Mouse (Mus musculus) intestine, embryonic 15.5 days (tissue): ENCODE data around the gene Crnkl1. TPM values are rescaled to one million over a fixed set of nuclear protein-coding genes. Genes with fewer than 3 reads are reported as not detected.
"Not testable (repeated sequence)": the region's sequence is repeated elsewhere in the genome, so short reads cannot be mapped to it uniquely, and the experiment has no call there.

Experiments used
- ATAC-seq: fragments of 200-750 bp; cut with Nextera tagmentation; 2 replicates; pipeline ENCODE4 v1.8.0; 2017; ENCODE audit warnings: moderate TSS enrichment, moderate library complexity
- H3K27ac ChIP-seq: fragments of 300-500 bp; sonication (generic); 2 replicates; pipeline ENCODE4 v1.5.1; 2015; ENCODE audit warnings: mild to moderate bottlenecking, inconsistent platforms
- H3K27me3 ChIP-seq: fragments of 300-500 bp; sonication (generic); replicated peaks from 2 replicates; pipeline ENCODE4 v1.6.1; 2015; ENCODE audit warnings: inconsistent platforms
- H3K36me3 ChIP-seq: fragments of 300-500 bp; sonication (generic); 2 replicates; pipeline ENCODE4 v1.6.1; 2015; ENCODE audit warnings: inconsistent platforms
- H3K4me1 ChIP-seq: fragments of 300-500 bp; sonication (generic); replicated peaks from 2 replicates; pipeline ENCODE4 v1.6.1; 2015; ENCODE audit warnings: inconsistent platforms
- H3K4me2 ChIP-seq: fragments of 300-500 bp; sonication (generic); replicated peaks from 2 replicates; pipeline ENCODE4 v1.6.1; 2015; ENCODE audit warnings: mild to moderate bottlenecking, inconsistent platforms
- H3K4me3 ChIP-seq: fragments of 300-500 bp; sonication (generic); replicated peaks from 2 replicates; pipeline ENCODE4 v1.5.1; 2015; ENCODE audit warnings: inconsistent platforms
- H3K9ac ChIP-seq: fragments of 300-500 bp; sonication (generic); 2 replicates; pipeline ENCODE4 v1.6.1; 2015; ENCODE audit warnings: inconsistent platforms
- H3K9me3 ChIP-seq: fragments of 300-500 bp; sonication (generic); 2 replicates; pipeline ENCODE4 v1.6.1; 2016; ENCODE audit warnings: inconsistent platforms
- WGBS: fragments of 180-500 bp; shearing (Covaris S2); methylation state at CpG from one replicate; pipeline ENCODE4 v1.1.7; 2015; 5-methylcytosine and 5-hydroxymethylcytosine counted together
- polyA plus RNA-seq: library from polyadenylated mRNA; unstranded; fragments of >200 nt; fragmentation: Nextera tagmentation; extraction: Ambion mirVana; gene quantifications from 2 replicates; pipeline ENCODE4 v1.2.1, GENCODE M21; 2015

The Crnkl1 gene
- polyA plus RNA-seq, 1 experiment from 2014 or later = 20.7 TPM

DNA sequence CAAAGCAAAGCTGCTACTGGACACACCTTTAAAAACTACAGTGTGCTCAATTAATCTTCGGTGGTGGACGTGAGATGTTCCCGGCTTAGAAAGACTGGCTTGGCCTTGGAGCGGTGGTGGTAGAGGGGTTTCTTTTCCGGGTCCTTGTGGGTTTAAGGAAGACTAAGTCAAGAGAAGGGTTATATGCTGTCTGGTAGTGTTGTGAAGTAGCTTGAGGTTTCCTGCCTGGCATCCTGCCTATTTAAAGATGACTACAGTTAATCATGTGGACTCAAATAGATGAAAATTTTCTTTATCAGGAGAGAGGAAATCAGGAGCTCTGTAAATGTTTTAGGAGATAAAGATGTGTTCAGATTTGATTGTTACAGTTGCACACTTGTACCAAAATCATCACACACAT, 21.5 kb upstream of the Crnkl1 start:
- Histone ChIP-seq H3K4me2 (no peak overlapping the region), H3K27ac (no peak overlapping the region), H3K9me3 (no peaks in the 10 kb centered on the region), H3K27me3 (no peaks in the 10 kb centered on the region), H3K4me3 (no peak overlapping the region), H3K9ac (no peak overlapping the region), H3K36me3 (no peaks in the 10 kb centered on the region), H3K4me1 (no peaks in the 10 kb centered on the region)
- ATAC-seq = no peak
- 74% methylated on average over 5 of the region's 5 CpGs for WGBS

DNA sequence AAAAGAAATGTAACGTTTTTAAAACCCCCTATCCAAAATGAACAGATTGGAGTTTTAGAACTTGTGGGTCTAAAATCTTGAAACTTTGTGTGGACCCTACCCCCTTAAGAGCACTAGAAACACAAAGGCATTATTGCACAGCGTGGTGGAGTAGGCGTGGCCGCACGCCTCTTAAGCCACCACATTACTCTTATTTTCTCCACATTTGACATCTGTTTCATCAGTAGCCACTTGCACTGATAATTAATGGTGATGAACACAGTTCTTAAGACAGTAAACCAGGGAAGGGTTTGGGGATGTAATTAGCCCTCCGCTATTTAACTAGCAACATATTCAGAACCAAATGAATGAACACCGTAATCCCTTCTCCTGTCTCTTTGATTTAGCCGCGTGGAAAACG, 21.0 kb upstream of the Crnkl1 start:
- H3K9ac ChIP-seq = no peak overlapping the region
- no peaks in the 10 kb centered on the region for H3K4me1 ChIP-seq
- ATAC-seq = no peak
- H3K36me3 ChIP-seq = no peaks in the 10 kb centered on the region
- no peaks in the 10 kb centered on the region for H3K27me3 ChIP-seq
- no peak overlapping the region for H3K4me3 ChIP-seq
- 75% methylated on average over 10 of the region's 10 CpGs for WGBS
- H3K9me3 ChIP-seq = no peaks in the 10 kb centered on the region
- no peak overlapping the region for H3K27ac ChIP-seq
- no peak overlapping the region for H3K4me2 ChIP-seq

GRCm38 (mm10) chr2:145952726-145953125, 17.9 kb upstream of the Crnkl1 start:
- H3K27ac ChIP-seq = no peak overlapping the region
- H3K9ac ChIP-seq = no peak overlapping the region
- no peak overlapping the region for H3K4me2 ChIP-seq
- H3K4me3 ChIP-seq = no peak overlapping the region
- ATAC-seq = no peak
- no peaks in the 10 kb centered on the region for H3K36me3 ChIP-seq
- no peaks in the 10 kb centered on the region for H3K27me3 ChIP-seq
- no peaks in the 10 kb centered on the region for H3K9me3 ChIP-seq
- WGBS = 63% methylated on average over 5 of the region's 5 CpGs
- no peaks in the 10 kb centered on the region for H3K4me1 ChIP-seq

DNA sequence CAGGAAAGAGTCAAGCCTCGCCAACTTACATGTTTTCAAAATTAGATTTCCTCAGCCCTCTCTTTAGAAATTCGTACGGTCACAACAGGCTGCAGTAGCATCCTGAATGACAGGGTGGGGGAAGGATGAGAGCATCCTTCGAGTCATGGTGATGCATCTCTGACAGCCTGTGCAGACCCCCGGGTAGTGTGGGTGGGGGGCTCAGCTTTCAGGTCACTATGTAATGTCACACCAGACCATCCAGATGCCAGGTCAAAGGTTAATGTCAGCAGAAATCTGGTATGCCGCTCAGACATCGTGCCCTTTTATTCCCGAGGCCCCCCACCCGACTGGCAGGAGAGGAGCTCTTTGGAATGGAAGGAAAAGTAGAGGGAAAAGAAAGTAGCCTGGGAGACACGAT, 15.4 kb upstream of the Crnkl1 start:
- H3K4me1 ChIP-seq = no peaks in the 10 kb centered on the region
- no peak for ATAC-seq
- no peaks in the 10 kb centered on the region for H3K36me3 ChIP-seq
- H3K9ac ChIP-seq = no peak overlapping the region
- H3K27ac ChIP-seq = no peak overlapping the region
- no peak overlapping the region for H3K4me3 ChIP-seq
- H3K4me2 ChIP-seq = no peak overlapping the region
- no peaks in the 10 kb centered on the region for H3K27me3 ChIP-seq
- no peaks in the 10 kb centered on the region for H3K9me3 ChIP-seq
- whole genome bisulfite sequencing = 30% methylated on average over 10 of the region's 10 CpGs

DNA sequence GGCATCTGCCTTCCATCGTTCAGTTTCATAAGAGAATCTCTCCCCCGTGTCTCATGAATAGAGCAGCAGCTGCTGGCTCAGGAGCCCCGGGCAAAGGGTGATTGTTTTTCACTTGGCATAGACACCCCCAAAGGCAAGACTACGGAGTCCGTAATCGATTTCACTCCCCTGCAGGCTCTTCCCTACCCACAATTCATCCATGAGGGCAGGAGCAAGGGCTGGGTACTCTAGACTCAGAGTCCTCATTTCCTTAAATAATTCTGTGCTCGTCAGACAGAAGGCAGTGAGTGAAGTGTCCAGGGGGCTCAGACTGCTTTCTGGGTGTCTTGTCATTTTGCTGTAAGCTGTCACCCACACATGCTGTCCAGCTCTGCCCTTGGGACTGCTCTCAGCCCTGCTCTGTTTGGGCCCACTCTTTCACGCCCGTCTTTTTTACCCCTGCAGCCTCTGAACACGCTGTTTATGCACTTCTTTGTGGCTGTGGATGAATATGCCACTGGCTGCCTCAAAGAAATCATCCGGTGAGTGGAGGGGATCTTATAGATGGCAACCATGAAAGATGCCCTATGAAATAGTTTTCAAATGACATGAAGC, 14.8 kb upstream of the Crnkl1 start:
- Histone ChIP-seq H3K4me2 (no peak overlapping the region), H3K4me3 (no peak overlapping the region), H3K27ac (no peak overlapping the region), H3K27me3 (no peaks in the 10 kb centered on the region), H3K36me3 (no peaks in the 10 kb centered on the region), H3K9ac (no peak overlapping the region), H3K4me1 (no peaks in the 10 kb centered on the region), H3K9me3 (no peaks in the 10 kb centered on the region)
- ATAC-seq = no peak
- WGBS = 50% methylated on average over 11 of the region's 11 CpGs

- Histone ChIP-seq H3K27me3 (no peaks in the 10 kb centered on the region), H3K4me1 (no peaks in the 10 kb centered on the region), H3K36me3 (no peaks in the 10 kb centered on the region), H3K9me3 (no peaks in the 10 kb centered on the region), H3K4me3 (no peak overlapping the region), H3K4me2 (no peak overlapping the region), H3K27ac (no peak overlapping the region), H3K9ac (no peak overlapping the region)
- WGBS = 66% methylated on average over 7 of the region's 7 CpGs
- no peak for ATAC-seq
These were observed 13.7 kb upstream of the Crnkl1 start for GRCm38 (mm10) chr2:145948402-145948954.

GRCm38 (mm10) chr2:145944286-145944685, 9.5 kb upstream of the Crnkl1 start:
- no peaks in the 10 kb centered on the region for H3K36me3 ChIP-seq

GRCm38 (mm10) chr2:145941403-145941802, 6.6 kb upstream of the Crnkl1 start:
- WGBS = 70% methylated on average over 3 of the region's 3 CpGs

More at GRCm38 (mm10) chr2:145944286-145944685, 9.5 kb upstream of the Crnkl1 start:
- Histone ChIP-seq H3K27me3 (no peaks in the 10 kb centered on the region), H3K27ac (no peak overlapping the region), H3K9me3 (no peaks in the 10 kb centered on the region), H3K4me3 (no peak overlapping the region), H3K9ac (no peak overlapping the region), H3K4me2 (no peak overlapping the region), H3K4me1 (no peaks in the 10 kb centered on the region)
- ATAC-seq = no peak
- WGBS = 93% methylated on average over 3 of the region's 3 CpGs

DNA sequence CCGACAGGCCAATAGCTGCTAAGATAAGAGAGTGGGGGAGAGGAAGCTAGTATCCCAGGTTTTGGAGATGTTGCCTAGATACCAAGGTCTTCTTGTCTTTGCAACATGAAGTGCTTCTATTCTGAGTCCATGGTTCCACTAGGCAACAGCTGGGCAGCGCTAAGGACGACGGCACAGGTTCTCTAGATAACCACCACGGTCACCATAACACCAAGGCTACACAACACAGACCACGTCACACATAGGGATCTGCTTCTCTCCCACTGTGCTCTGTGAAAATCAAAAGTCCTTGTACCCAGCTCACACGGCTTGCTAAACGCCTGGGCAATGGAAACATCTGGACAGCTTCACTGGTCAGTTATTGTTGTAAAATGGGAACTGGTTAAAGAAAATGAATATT, 2.2 kb upstream of the Crnkl1 start:
- Histone ChIP-seq H3K27ac (no peak overlapping the region), H3K4me3 (no peak overlapping the region), H3K36me3 (no peaks in the 10 kb centered on the region), H3K4me2 (no peak overlapping the region), H3K27me3 (no peaks in the 10 kb centered on the region), H3K4me1 (peaks cover 6% of the 10 kb centered on the region; the same call in 1 of the 2 replicates), H3K9me3 (no peaks in the 10 kb centered on the region), H3K9ac (no peak overlapping the region)
- WGBS = 80% methylated on average over 8 of the region's 8 CpGs
- ATAC-seq = no peak

More at GRCm38 (mm10) chr2:145941403-145941802, 6.6 kb upstream of the Crnkl1 start:
- Histone ChIP-seq H3K27ac (no peak overlapping the region), H3K36me3 (no peaks in the 10 kb centered on the region), H3K4me3 (no peak overlapping the region), H3K9ac (no peak overlapping the region), H3K4me1 (no peaks in the 10 kb centered on the region), H3K9me3 (no peaks in the 10 kb centered on the region), H3K4me2 (no peak overlapping the region), H3K27me3 (no peaks in the 10 kb centered on the region)
- ATAC-seq = no peak

DNA sequence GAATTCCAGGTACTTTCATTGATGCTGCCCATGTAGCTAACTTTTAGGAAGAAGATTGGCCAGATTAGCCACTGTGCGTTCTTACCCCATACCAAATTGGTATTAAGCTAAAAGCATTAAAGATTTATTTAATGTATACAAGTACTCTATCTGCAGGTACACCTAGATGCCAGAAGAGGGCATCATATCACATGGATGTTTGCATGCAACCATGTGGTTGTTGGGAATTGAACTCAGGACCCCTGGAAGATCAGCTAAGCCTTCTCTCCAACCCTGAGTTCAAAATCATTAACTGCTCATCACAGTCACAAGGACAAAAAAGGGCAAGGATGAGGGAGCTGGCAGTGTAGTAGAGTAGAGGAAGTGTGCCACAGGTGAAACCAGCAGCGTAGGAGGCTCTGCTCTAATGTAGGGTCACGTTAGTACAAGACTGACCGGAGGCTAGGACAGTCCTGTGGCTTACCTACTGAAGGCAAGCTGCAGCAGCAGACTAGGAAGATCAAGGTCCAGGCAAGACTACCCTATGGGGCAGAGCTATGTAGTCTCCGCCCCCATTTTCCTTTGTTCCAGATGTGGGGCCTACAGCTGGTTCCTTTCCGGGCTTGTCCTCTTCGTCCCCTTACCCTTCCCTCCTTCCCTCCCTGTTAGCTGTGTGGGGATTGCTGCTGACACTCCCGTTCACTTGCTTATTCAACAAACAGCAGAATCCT, 13.7 kb downstream of the Crnkl1 start:
- Histone ChIP-seq H3K4me2 (no peak overlapping the region), H3K4me1 (no peaks in the 10 kb centered on the region), H3K9ac (no peak overlapping the region), H3K27me3 (no peaks in the 10 kb centered on the region), H3K4me3 (no peak overlapping the region), H3K36me3 (peaks cover 27% of the 10 kb centered on the region), H3K9me3 (no peaks in the 10 kb centered on the region), H3K27ac (no peak overlapping the region)
- peak; percentile 25; the same call in 1 of the 2 replicates for ATAC-seq
- WGBS = 80% methylated on average over 8 of the region's 8 CpGs

- H3K27ac ChIP-seq, H3K4me3 ChIP-seq, H3K4me2 ChIP-seq, ATAC-seq, H3K36me3 ChIP-seq, H3K27me3 ChIP-seq, H3K9me3 ChIP-seq, H3K9ac ChIP-seq: not testable (repeated sequence)
- WGBS = 51% methylated on average over 4 of the region's 4 CpGs
- H3K4me1 ChIP-seq = peaks cover 14% of the 10 kb centered on the region; the same call in 1 of the 2 replicates
These were observed 28.9 kb downstream of the Crnkl1 start for GRCm38 (mm10) chr2:145905884-145906283.

DNA sequence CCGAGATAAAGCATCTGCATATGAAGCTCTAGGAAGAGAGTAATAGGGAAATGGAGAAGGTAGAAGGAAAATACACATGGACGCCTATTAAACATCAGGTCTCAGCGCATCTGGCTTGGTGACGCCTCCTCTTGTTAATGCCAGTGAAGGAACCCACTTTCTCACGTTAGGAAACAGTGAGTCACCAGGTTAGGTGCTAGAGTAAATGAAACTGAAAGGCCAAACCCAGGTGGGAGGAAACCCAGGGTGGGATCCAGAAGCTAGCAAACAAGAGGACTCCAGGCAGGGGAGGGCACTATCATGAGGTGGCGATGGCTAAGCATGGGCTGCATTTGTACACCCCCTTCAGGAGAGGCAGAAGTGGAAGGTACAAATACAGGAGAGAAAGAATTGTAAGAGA, 29.7 kb downstream of the Crnkl1 start:
- H3K9me3 ChIP-seq = no peaks in the 10 kb centered on the region
- ATAC-seq = no peak
- H3K4me3 ChIP-seq = no peak overlapping the region
- H3K4me1 ChIP-seq = peaks cover 14% of the 10 kb centered on the region; the same call in 1 of the 2 replicates
- H3K27me3 ChIP-seq = no peaks in the 10 kb centered on the region
- WGBS = 77% methylated on average over 6 of the region's 6 CpGs
- H3K36me3 ChIP-seq = peaks cover 5% of the 10 kb centered on the region; the same call in 1 of the 2 replicates
- H3K9ac ChIP-seq = no peak overlapping the region
- H3K27ac ChIP-seq = no peak overlapping the region
- H3K4me2 ChIP-seq = no peak overlapping the region
